Mouse (Mus musculus) colon, adult 2 months (tissue): ENCODE measurements around the gene Kank4. TPM values are rescaled to one million over a fixed set of nuclear protein-coding genes. Genes with fewer than 3 reads are reported as not detected.

ENCODE experiments used
- polyA plus RNA-seq: library from polyadenylated mRNA; depleted of rRNA; stranded (reverse); fragments of >200 nt; gene quantifications from 2 replicates; pipeline ENCODE4 v1.2.3, GENCODE M21; 2012; rRNA removed

The Kank4 gene
- 0.47 and 0.76 TPM in 2 replicates for polyA plus RNA-seq

GRCm38 (mm10) chr4:98817184-98817911, at the start of gene Kank4:
Gene Kank4, minus strand, starts transcription at chr4:98817537.

DNA sequence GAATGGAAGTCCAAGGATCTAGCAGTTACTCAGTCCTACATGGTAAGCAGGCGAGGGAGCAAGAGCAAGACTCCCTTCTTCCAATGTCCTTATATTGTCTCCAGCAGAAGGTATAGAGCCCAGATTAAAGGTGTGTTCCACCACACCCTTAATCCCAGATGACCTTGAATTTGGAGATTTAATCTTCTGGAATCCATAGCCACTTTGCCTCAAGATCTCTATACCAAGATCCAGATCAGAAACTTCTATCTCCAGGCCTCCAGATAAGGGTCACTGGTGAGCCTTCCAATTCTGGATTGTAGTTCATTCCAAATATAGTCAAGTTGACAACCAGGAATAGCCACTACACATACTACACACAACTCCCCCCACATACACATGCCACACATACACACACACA, 6.4 kb upstream of the Kank4 start, which contains the start of gene I0C0044D17Rik:
Gene I0C0044D17Rik (minus strand): TSS at position 101 of the 400 bp plus-strand sequence.

DNA sequence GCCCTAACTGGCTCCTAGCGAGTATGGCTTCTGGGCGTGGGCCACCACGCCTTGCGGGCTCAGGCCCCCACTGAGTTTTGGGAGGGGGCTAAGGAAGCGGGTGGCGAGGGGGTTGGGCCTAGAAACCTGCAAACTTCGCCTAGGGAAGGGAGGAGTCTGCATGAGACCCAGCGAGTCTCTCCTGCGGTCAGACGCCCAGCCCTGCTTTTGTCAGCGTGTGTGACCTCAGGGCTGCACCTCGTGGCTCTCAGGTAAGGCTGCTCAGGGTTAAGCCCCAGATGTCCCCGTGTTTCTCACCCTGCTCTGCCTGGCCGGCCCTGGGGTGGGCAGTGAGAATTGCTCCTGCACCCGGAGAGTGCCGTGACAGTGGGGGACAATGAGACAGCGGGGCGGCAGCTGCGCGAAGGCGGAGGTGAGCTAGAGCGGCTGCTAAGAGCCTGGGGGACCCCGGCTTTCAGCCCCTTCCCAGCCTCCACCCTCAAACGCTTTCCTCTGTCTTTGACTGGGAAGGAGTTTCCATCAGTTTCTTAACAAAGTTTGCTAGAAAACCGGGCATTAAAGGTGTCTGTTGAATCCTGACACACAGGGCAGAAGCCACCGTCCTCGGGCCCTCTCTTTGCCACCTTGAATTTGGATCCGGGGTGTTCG, 90.6 kb downstream of the Kank4 start, which contains the start of gene L1td1:
Gene L1td1 (plus strand): TSS at position 145 of the 648 bp plus-strand sequence.

Other genes starting within 250 kb of the Kank4 start
- gene L1td1, start 90.8 kb downstream of the Kank4 start, polyA plus RNA-seq, result not detected in 2 replicates
- gene I0C0044D17Rik, start 6.3 kb upstream of the Kank4 start, polyA plus RNA-seq, result not detected in 2 replicates
- gene Usp1, start 106.3 kb upstream of the Kank4 start, polyA plus RNA-seq, result 178 and 189 TPM in 2 replicates
- not detected in 2 replicates for gene Angptl3, start 213.4 kb upstream of the Kank4 start, polyA plus RNA-seq